Mouse (Mus musculus): ENCODE data around the gene Stap2. TPM values are rescaled to one million over a fixed set of nuclear protein-coding genes. Genes with fewer than 3 reads are reported as not detected.

Gene Stap2
- polyA plus RNA-seq, 1 experiment from 2014 or later: 14.3 TPM

DNA sequence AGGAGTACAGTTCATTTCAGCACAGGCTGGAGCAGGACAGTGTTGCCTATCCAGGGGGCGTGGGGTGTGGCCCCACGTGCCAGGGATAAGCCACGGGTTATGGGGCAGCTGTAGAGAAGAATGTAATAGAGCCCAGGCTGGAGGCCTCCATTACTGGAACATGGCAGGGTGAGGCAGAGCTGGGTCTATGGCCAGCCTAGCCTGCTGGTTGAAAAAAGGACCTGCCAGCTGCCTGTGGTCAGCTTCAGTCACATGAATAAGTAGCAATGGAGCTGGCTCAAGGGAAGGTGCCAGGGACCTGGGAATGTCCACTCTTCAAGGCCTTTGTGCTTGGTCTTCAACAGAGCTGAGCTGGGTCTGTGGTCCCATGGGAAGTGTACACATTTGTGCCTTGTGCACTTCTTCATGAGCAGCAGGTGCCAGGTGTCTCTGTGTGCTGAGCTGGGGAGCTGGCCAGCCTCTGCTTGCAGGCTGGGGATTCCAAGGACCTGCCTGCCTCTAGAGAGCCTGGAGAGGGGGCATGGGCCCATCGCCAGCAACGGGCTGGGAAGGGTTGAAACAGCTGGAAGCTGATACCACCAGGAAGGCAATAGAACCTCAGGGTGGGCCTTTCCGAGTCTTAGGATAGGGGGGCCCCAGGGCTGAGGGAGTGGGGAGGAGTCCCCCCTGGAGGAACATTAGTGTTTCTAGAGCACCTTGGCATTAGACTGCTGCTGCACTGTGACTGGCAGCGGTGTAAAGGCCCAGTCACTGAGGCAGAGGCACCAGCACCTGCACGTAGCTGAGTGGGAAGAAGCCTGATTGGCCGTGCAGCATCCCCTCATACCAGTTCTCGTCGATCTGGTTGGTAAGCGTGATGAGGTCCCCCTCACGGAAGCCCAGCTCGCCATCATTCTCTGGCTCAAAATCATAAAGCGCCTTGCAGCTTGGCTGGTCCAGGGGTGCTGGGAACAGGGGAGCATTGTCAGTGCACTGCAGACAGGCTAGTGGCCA is 11.7 kb upstream of the Stap2 start:
- no peak overlapping the region for H3K4me3 ChIP-seq (ENCODE audit: low read depth, low read length)
- no peak for ATAC-seq

DNA sequence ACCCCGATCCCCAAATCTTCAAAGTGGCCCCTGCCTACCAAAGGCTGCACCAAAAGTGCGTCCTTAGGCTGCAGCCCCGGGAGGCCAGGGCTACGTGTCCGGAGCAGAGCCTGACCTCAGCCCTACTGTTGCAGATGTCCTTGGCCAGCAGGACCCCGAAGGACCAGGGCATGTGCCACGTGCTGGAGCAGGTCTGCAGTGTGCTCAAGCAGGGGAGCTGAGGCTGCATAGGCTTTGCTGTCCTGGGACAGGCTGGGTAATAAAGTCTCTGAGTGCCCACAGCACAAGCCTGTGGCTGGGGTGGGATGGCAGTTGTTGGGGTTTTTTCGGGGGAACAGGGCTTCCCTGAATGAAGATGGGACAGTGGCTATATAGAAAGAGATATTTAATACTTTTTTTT is 11.0 kb upstream of the Stap2 start:
- Histone ChIP-seq H3K4me2 (ENCODE audit: low read depth, low read length) (no peak overlapping the region), H3K9ac (replicated peaks) (no peak overlapping the region), H3K36me3 (replicated peaks; ENCODE audit: insufficient read depth, low read length) (peaks cover 66% of the 10 kb centered on the region), H3K4me3 (ENCODE audit: low read depth, low read length) (no peak overlapping the region), H3K9me3 (ENCODE audit: low read length) (no peaks in the 10 kb centered on the region), H3K27me3 (ENCODE audit: insufficient read depth, low read length) (no peaks in the 10 kb centered on the region), H3K27ac (ENCODE audit: low read depth) (no peak overlapping the region), H3K4me1 (ENCODE audit: insufficient read depth) (peaks cover 3% of the 10 kb centered on the region; the same call in 1 of the 2 replicates)
- TF ChIP-seq EP300 (IDR thresholded peaks at IDR 0.05; ENCODE audit: low read depth): no peak
- no peak for TF ChIP-seq CTCF (IDR thresholded peaks at IDR 0.05; ENCODE audit: low read depth)
- no peak for DNase-seq
- 79% methylated on average over 8 of the region's 8 CpGs for WGBS (ENCODE audit: insufficient replicate concordance)
- ATAC-seq: no peak

More for the DNA sequence above, 11.7 kb upstream of the Stap2 start:
- no peak for DNase-seq
- no peaks in the 10 kb centered on the region for H3K9me3 ChIP-seq (ENCODE audit: low read length)
- no peak for TF ChIP-seq EP300 (IDR thresholded peaks at IDR 0.05; ENCODE audit: low read depth)
- no peak for TF ChIP-seq CTCF (IDR thresholded peaks at IDR 0.05; ENCODE audit: low read depth)
- H3K9ac ChIP-seq (replicated peaks): no peak overlapping the region
- H3K27me3 ChIP-seq (ENCODE audit: insufficient read depth, low read length): no peaks in the 10 kb centered on the region
- H3K4me1 ChIP-seq (ENCODE audit: insufficient read depth): peaks cover 10% of the 10 kb centered on the region; the same call in 1 of the 2 replicates
- no peak overlapping the region for H3K27ac ChIP-seq (ENCODE audit: low read depth)
- H3K4me2 ChIP-seq (ENCODE audit: low read depth, low read length): no peak overlapping the region
- 84% methylated on average over 15 of the region's 15 CpGs for WGBS (ENCODE audit: insufficient replicate concordance)
- H3K36me3 ChIP-seq (replicated peaks; ENCODE audit: insufficient read depth, low read length): peaks cover 63% of the 10 kb centered on the region

DNA sequence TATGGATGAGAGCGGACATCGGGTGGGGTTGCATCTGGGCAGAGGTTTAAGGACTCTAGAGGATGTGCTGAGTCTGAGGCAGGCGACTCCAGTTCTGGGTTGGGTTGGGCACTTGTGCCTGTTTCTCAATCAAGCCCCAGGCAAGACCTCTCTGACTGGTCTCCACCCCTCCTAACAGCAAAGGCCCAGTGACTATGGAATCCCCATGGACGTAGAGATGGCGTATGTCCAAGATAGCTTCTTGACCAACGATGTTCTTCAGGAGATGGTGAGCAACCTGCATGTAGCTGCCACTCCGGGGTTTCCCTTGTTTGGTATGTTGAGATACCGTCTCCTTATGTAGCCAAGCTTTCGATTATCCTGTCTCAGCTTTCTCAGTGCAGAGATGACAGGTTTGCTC is 9.9 kb upstream of the Stap2 start:
- no peak overlapping the region for H3K4me3 ChIP-seq (ENCODE audit: low read depth, low read length)
- no peaks in the 10 kb centered on the region for H3K9me3 ChIP-seq (ENCODE audit: low read length)
- H3K4me2 ChIP-seq (ENCODE audit: low read depth, low read length): no peak overlapping the region
- H3K4me1 ChIP-seq (ENCODE audit: insufficient read depth): peaks cover 6% of the 10 kb centered on the region
- DNase-seq (no peak), ATAC-seq (no peak)
- H3K27me3 ChIP-seq (ENCODE audit: insufficient read depth, low read length): no peaks in the 10 kb centered on the region
- H3K36me3 ChIP-seq (replicated peaks; ENCODE audit: insufficient read depth, low read length): peaks cover 60% of the 10 kb centered on the region
- H3K9ac ChIP-seq (replicated peaks): no peak overlapping the region
- H3K27ac ChIP-seq (ENCODE audit: low read depth): no peak overlapping the region
- TF ChIP-seq EP300 (IDR thresholded peaks at IDR 0.05; ENCODE audit: low read depth) (no peak), CTCF (IDR thresholded peaks at IDR 0.05; ENCODE audit: low read depth) (no peak)
- WGBS (ENCODE audit: insufficient replicate concordance): 89% methylated on average over 9 of the region's 9 CpGs

DNA sequence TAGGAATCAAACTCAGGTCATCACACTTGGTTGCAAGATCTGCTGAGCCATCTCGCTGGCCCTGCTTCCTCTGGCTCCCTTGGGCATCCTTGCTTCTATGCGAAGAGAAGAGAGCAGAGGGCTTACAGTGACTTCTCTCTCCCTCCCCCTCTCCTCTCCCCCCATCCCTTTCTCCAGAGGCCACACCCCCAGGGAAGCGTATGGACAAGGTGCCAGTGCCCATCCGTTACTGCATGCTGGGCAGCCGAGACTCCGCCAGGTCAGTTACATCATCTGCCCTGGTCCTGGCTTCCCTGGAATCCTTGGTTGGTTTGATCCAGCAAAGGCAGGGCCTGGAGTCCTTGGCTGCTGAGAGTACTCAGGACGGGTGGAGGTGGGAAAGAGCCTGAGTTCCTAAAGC is 6.1 kb upstream of the Stap2 start:
- DNase-seq: no peak
- 85% methylated on average over 7 of the region's 7 CpGs for WGBS (ENCODE audit: insufficient replicate concordance)
- ATAC-seq: no peak
- H3K4me3 ChIP-seq (ENCODE audit: low read depth, low read length): no peak overlapping the region
- H3K36me3 ChIP-seq (replicated peaks; ENCODE audit: insufficient read depth, low read length): peaks cover 25% of the 10 kb centered on the region
- no peaks in the 10 kb centered on the region for H3K9me3 ChIP-seq (ENCODE audit: low read length)
- no peak overlapping the region for H3K27ac ChIP-seq (ENCODE audit: low read depth)
- peaks cover 26% of the 10 kb centered on the region for H3K4me1 ChIP-seq (ENCODE audit: insufficient read depth)
- no peaks in the 10 kb centered on the region for H3K27me3 ChIP-seq (ENCODE audit: insufficient read depth, low read length)
- H3K9ac ChIP-seq (replicated peaks): no peak overlapping the region
- TF ChIP-seq CTCF (IDR thresholded peaks at IDR 0.05; ENCODE audit: low read depth) (no peak), EP300 (IDR thresholded peaks at IDR 0.05; ENCODE audit: low read depth) (no peak)
- no peak overlapping the region for H3K4me2 ChIP-seq (ENCODE audit: low read depth, low read length)

DNA sequence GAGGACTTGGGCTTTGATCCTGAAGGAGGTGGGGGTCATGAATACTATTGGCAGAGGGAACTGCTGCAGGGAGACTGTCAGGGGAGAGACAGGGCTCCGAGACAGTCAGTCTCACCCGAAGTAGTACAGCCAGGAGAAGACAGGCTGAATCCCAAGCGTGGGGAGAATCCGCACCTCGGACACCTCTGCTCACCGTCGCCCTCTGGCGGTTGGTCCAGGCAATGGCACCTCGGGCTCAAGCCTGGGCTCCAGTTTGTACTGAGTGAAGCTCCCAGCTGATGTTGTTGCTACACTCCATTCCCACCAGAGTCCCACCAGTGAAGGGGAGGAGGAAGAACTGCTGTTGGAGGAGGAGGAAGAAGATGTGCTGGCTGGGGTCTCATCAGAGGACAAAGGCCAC is 5.3 kb upstream of the Stap2 start:
- no peak overlapping the region for H3K27ac ChIP-seq (ENCODE audit: low read depth)
- peaks cover 26% of the 10 kb centered on the region for H3K4me1 ChIP-seq (ENCODE audit: insufficient read depth)
- H3K4me3 ChIP-seq (ENCODE audit: low read depth, low read length): no peak overlapping the region
- peaks cover 17% of the 10 kb centered on the region for H3K36me3 ChIP-seq (replicated peaks; ENCODE audit: insufficient read depth, low read length)
- WGBS (ENCODE audit: insufficient replicate concordance): 9% methylated on average over 9 of the region's 9 CpGs
- no peaks in the 10 kb centered on the region for H3K9me3 ChIP-seq (ENCODE audit: low read length)
- DNase-seq (peak; percentile 88), ATAC-seq (no peak)
- no peaks in the 10 kb centered on the region for H3K27me3 ChIP-seq (ENCODE audit: insufficient read depth, low read length)
- TF ChIP-seq EP300 (IDR thresholded peaks at IDR 0.05; ENCODE audit: low read depth): no peak
- TF ChIP-seq CTCF (IDR thresholded peaks at IDR 0.05; ENCODE audit: low read depth): peak; percentile 98
- no peak overlapping the region for H3K9ac ChIP-seq (replicated peaks)
- peak overlapping the region; percentile 98 for H3K4me2 ChIP-seq (ENCODE audit: low read depth, low read length)

DNA sequence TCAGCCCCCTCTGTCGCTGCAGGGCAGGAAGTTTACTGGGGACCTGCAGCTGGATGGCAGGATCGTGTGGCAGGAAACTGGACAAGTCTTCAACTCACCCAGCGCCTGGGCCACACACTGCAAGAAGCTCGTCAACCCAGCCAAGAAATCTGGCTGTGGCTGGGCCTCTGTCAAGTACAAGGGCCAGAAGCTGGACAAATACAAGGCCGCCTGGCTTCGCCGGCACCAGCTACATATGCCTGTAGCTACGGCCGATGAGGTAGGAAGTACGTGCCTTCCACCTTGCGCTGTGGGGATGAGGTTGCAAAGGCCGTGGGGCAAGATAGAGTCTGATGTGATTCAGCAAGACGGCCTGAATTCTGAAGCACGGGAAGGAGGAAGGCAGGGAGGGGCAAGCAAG is 4.9 kb upstream of the Stap2 start:
- WGBS (ENCODE audit: insufficient replicate concordance): 68% methylated on average over 14 of the region's 14 CpGs
- Histone ChIP-seq H3K4me2 (ENCODE audit: low read depth, low read length) (peak overlapping the region; percentile 98), H3K4me3 (ENCODE audit: low read depth, low read length) (no peak overlapping the region), H3K36me3 (replicated peaks; ENCODE audit: insufficient read depth, low read length) (peaks cover 13% of the 10 kb centered on the region), H3K27me3 (ENCODE audit: insufficient read depth, low read length) (no peaks in the 10 kb centered on the region), H3K4me1 (ENCODE audit: insufficient read depth) (peaks cover 27% of the 10 kb centered on the region), H3K9ac (replicated peaks) (peak overlapping the region; percentile 31; the same call in 1 of the 2 replicates), H3K9me3 (ENCODE audit: low read length) (no peaks in the 10 kb centered on the region), H3K27ac (ENCODE audit: low read depth) (no peak overlapping the region)
- DNase-seq (no peak), ATAC-seq (no peak)
- TF ChIP-seq EP300 (IDR thresholded peaks at IDR 0.05; ENCODE audit: low read depth) (no peak), CTCF (IDR thresholded peaks at IDR 0.05; ENCODE audit: low read depth) (no peak)

Measured in liver, postnatal 0 days (tissue).